Mouse (Mus musculus) hindbrain, embryonic 11.5 days (tissue): ENCODE results near the gene C1qtnf12. TPM values are rescaled to one million over a fixed set of nuclear protein-coding genes. Genes with fewer than 3 reads are reported as not detected.

Experiments used
- ATAC-seq: fragments of 200-750 bp; cut with Nextera tagmentation; 2 replicates; pipeline ENCODE4 v1.8.0; 2017; ENCODE audit warnings: mild to moderate bottlenecking, moderate TSS enrichment, moderate library complexity; ENCODE audit not compliant: low FRiP score
- DNase-seq: peaks from one replicate; pipeline ENCODE4 v3.0.0-alpha.2; 2015; ENCODE audit warnings: low spot score
- H3K27ac ChIP-seq: fragments of 300-500 bp; sonication (generic); 2 replicates; pipeline ENCODE4 v1.5.1; 2014; ENCODE audit warnings: mild to moderate bottlenecking, low read depth, low read length
- H3K27me3 ChIP-seq: fragments of 300-500 bp; sonication (generic); 2 replicates; pipeline ENCODE4 v1.6.1; 2014; ENCODE audit warnings: mild to moderate bottlenecking, low read length, moderate library complexity, mixed read lengths; ENCODE audit not compliant: control insufficient read depth, insufficient read depth
- H3K36me3 ChIP-seq: fragments of 300-500 bp; sonication (generic); 2 replicates; pipeline ENCODE4 v1.6.1; 2014; ENCODE audit warnings: mild to moderate bottlenecking, low read length, moderate library complexity, mixed read lengths; ENCODE audit not compliant: control insufficient read depth, insufficient read depth
- H3K4me1 ChIP-seq: fragments of 300-500 bp; sonication (generic); replicated peaks from 2 replicates; pipeline ENCODE4 v1.6.1; 2014; ENCODE audit warnings: low read length, mixed read lengths; ENCODE audit not compliant: control insufficient read depth, insufficient read depth
- H3K4me2 ChIP-seq: fragments of 300-500 bp; sonication (generic); replicated peaks from 2 replicates; pipeline ENCODE4 v1.6.1; 2014; ENCODE audit warnings: mild to moderate bottlenecking, low read depth, low read length
- H3K4me3 ChIP-seq: fragments of 300-500 bp; sonication (generic); 2 replicates; pipeline ENCODE4 v1.5.1; 2014; ENCODE audit warnings: low read depth, low read length
- H3K9ac ChIP-seq: fragments of 300-500 bp; sonication (generic); 2 replicates; pipeline ENCODE4 v1.6.1; 2014; ENCODE audit warnings: low read depth, low read length
- H3K9me3 ChIP-seq: fragments of 300-500 bp; sonication (generic); 2 replicates; pipeline ENCODE4 v1.6.1; 2016; ENCODE audit warnings: low read length; ENCODE audit not compliant: control insufficient read depth
- WGBS: fragments of 180-500 bp; shearing (Covaris S2); extraction: QIAGEN DNeasy Blood & Tissue Kit; methylation state at CpG from one replicate; pipeline ENCODE4 v1.1.7; 2014; 5-methylcytosine and 5-hydroxymethylcytosine counted together
- polyA plus RNA-seq: library from polyadenylated mRNA; unstranded; fragments of >200 nt; fragmentation: Nextera tagmentation; extraction: Ambion mirVana; gene quantifications from 2 replicates; pipeline ENCODE4 v1.2.1, GENCODE M21; 2014

C1qtnf12 gene
- polyA plus RNA-seq, 1 experiment from 2014 or later, result 21.0 TPM

- Histone ChIP-seq H3K4me3 (no peak overlapping the region), H3K4me1 (no peaks in the 10 kb centered on the region), H3K4me2 (no peak overlapping the region), H3K36me3 (peaks cover 5% of the 10 kb centered on the region; the same call in 1 of the 2 replicates), H3K27me3 (no peaks in the 10 kb centered on the region), H3K9me3 (no peaks in the 10 kb centered on the region), H3K9ac (no peak overlapping the region), H3K27ac (no peak overlapping the region)
- ATAC-seq (no peak), DNase-seq (no peak)
- WGBS, result 91% methylated on average over 2 of the region's 2 CpGs
Measured at GRCm38 (mm10) chr4:156014436-156014835, 52.3 kb downstream of the C1qtnf12 start.

Other genes with a start within 250 kb of the C1qtnf12 start
- gene Tmem240, start 227.5 kb upstream of the C1qtnf12 start, polyA plus RNA-seq, result 0.73 and 0.91 TPM in 2 replicates
- gene Atad3a, start 201.2 kb upstream of the C1qtnf12 start, polyA plus RNA-seq, result 70.9 and 79.9 TPM in 2 replicates
- gene Vwa1, start 187.6 kb upstream of the C1qtnf12 start, polyA plus RNA-seq, result 8.6 and 9.5 TPM in 2 replicates
- gene Tmem88b, start 176.4 kb upstream of the C1qtnf12 start, polyA plus RNA-seq, result 0.25 and 0.52 TPM in 2 replicates
- not detected in 2 replicates for gene Ankrd65, start 171.9 kb upstream of the C1qtnf12 start, polyA plus RNA-seq
- 238 and 242 TPM in 2 replicates for gene Mrpl20, start 159.4 kb upstream of the C1qtnf12 start, polyA plus RNA-seq
- gene Ccnl2, start 149.8 kb upstream of the C1qtnf12 start, polyA plus RNA-seq, result 163 and 170 TPM in 2 replicates
- gene Aurkaip1, start 131.0 kb upstream of the C1qtnf12 start, polyA plus RNA-seq, result 112 and 123 TPM in 2 replicates
- gene Mxra8, start 122.6 kb upstream of the C1qtnf12 start, polyA plus RNA-seq, result 31.1 and 36.8 TPM in 2 replicates
- gene Dvl1, start 114.9 kb upstream of the C1qtnf12 start, polyA plus RNA-seq, result 7.5 and 8.8 TPM in 2 replicates
- gene Tas1r3, start 99.0 kb upstream of the C1qtnf12 start, polyA plus RNA-seq, result 0.46 TPM in 2 replicates
- 19.8 and 22.7 TPM in 2 replicates for gene Cptp, start 92.9 kb upstream of the C1qtnf12 start, polyA plus RNA-seq
- 93.1 and 95.4 TPM in 2 replicates for gene Ints11, start 92.8 kb upstream of the C1qtnf12 start, polyA plus RNA-seq
- gene Pusl1, start 70.5 kb upstream of the C1qtnf12 start, polyA plus RNA-seq, result 41.6 and 43.2 TPM in 2 replicates
- gene Acap3, start 70.5 kb upstream of the C1qtnf12 start, polyA plus RNA-seq, result 29.0 and 34.7 TPM in 2 replicates
- 142 and 160 TPM in 2 replicates for gene Ube2j2, start 18.5 kb upstream of the C1qtnf12 start, polyA plus RNA-seq
- gene B3galt6, start 30.3 kb downstream of the C1qtnf12 start, polyA plus RNA-seq, result 18.2 and 19.4 TPM in 2 replicates
- 136 and 143 TPM in 2 replicates for gene Sdf4, start 30.6 kb downstream of the C1qtnf12 start, polyA plus RNA-seq
- gene Tnfrsf4, start 51.5 kb downstream of the C1qtnf12 start, polyA plus RNA-seq, result 0.39 and 0.73 TPM in 2 replicates
- gene Tnfrsf18, start 63.8 kb downstream of the C1qtnf12 start, polyA plus RNA-seq, result 0.74 and 2.4 TPM in 2 replicates
- 0.10 TPM in 1 of 2 replicates, not detected in the other for gene Ttll10, start 97.1 kb downstream of the C1qtnf12 start, polyA plus RNA-seq
- gene 9430015G10Rik, start 147.7 kb downstream of the C1qtnf12 start, polyA plus RNA-seq, result 44.0 and 44.4 TPM in 2 replicates
- gene Rnf223, start 168.2 kb downstream of the C1qtnf12 start, polyA plus RNA-seq, result 0.73 and 0.76 TPM in 2 replicates
- gene Agrn, start 235.2 kb downstream of the C1qtnf12 start, polyA plus RNA-seq, result 79.7 and 80.7 TPM in 2 replicates
- gene Isg15, start 238.5 kb downstream of the C1qtnf12 start, polyA plus RNA-seq, result 0.54 and 1.2 TPM in 2 replicates
- gene AW011738, start 241.0 kb downstream of the C1qtnf12 start, polyA plus RNA-seq, result 2.0 and 3.1 TPM in 2 replicates